In genomic region chr17:6199166-6199565, GRCm38 (mm10) we compare ENCODE assay signal across 16 mouse cellular contexts. TPM values are rescaled to one million over a fixed set of nuclear protein-coding genes. Genes with fewer than 3 reads are reported as not detected.
DNase-seq lines count a peak whose midpoint lies in the region; ATAC-seq and TF ChIP-seq lines count a peak whose summit lies in the region.
"Had no signal": no experiment of that assay in that cellular context is flagged by ENCODE, and none has a peak within 500 bp of the region (broad histone marks: within the 10 kb centered on the region; RNA-seq: fewer than 3 reads in every experiment).

No protein-coding gene starts in this region.

- H3K9me3 ChIP-seq in kidney, embryonic 14.5 days (ENCODE audit: control insufficient read depth, low read length), result no peaks in the 10 kb centered on the region
- no peaks in the 10 kb centered on the region for H3K9me3 ChIP-seq in kidney, postnatal 0 days (replicated peaks; ENCODE audit: low read length)
- H3K9me3 ChIP-seq: G1E had no signal

- H3K4me2 ChIP-seq in kidney, embryonic 14.5 days (replicated peaks; ENCODE audit: low read depth, low read length), result no peak overlapping the region
- H3K4me2 ChIP-seq in kidney, postnatal 0 days (ENCODE audit: low read length), result no peak overlapping the region

- ATAC-seq in kidney, embryonic 14.5 days (ENCODE audit: low FRiP score, low TSS enrichment), result peak; percentile 60; the same call in 1 of the 2 replicates
- no peak for ATAC-seq in kidney, postnatal 0 days (replicated peaks; ENCODE audit: low FRiP score, low read depth)
- ATAC-seq: activated CD4-positive, CD25-positive, alpha-beta regulatory T cell, adult 4 months; CD4-positive, CD25-positive, alpha-beta regulatory T cell, adult 4 months; Patski had no signal

- peaks cover 21% of the 10 kb centered on the region for H3K36me3 ChIP-seq in kidney, embryonic 14.5 days (ENCODE audit: control insufficient read depth, insufficient read depth, low read length)
- H3K36me3 ChIP-seq in kidney, postnatal 0 days (ENCODE audit: insufficient read depth, low read length), result 0 out of 2 replicates have a peak, but pooled peaks cover 10% of the 10 kb centered on the region

- TF ChIP-seq CTCF in kidney, postnatal 0 days (IDR thresholded peaks at IDR 0.05; ENCODE audit: low read depth), result no peak

- 31% methylated on average over 4 of the region's 4 CpGs for WGBS in kidney, embryonic 14.5 days
- 40% methylated on average over 4 of the region's 4 CpGs for WGBS in kidney, postnatal 0 days

- H3K4me1 ChIP-seq in kidney, embryonic 14.5 days (ENCODE audit: control insufficient read depth, insufficient read depth, low read length), result no peaks in the 10 kb centered on the region
- no peaks in the 10 kb centered on the region for H3K4me1 ChIP-seq in kidney, postnatal 0 days (replicated peaks; ENCODE audit: insufficient read depth, low read length)

- no peak overlapping the region for H3K9ac ChIP-seq in kidney, embryonic 14.5 days (ENCODE audit: low read depth, low read length)
- no peak overlapping the region for H3K9ac ChIP-seq in kidney, postnatal 0 days (ENCODE audit: low read depth, low read length)

- no peak for DNase-seq in kidney, postnatal 14 days
- peak; percentile 65 for DNase-seq in kidney, postnatal 0 days (ENCODE audit: low spot score)
- DNase-seq in kidney, postnatal 25 days, result no peak
- DNase-seq: adrenal gland, adult 2 months; adrenal gland, postnatal 10 days; adrenal gland, postnatal 14 days; adrenal gland, postnatal 25 days; adrenal gland, postnatal 36 days; B cell, adult 2 months; cerebellum, adult 11 months had no signal

- H3K27me3 ChIP-seq in kidney, embryonic 14.5 days (ENCODE audit: control insufficient read depth, insufficient read depth, low read length), result no peaks in the 10 kb centered on the region
- no peaks in the 10 kb centered on the region for H3K27me3 ChIP-seq in kidney, postnatal 0 days (ENCODE audit: insufficient read depth, low read length)
- H3K27me3 ChIP-seq: CH12.LX, Patski had no signal

- H3K27ac ChIP-seq in kidney, embryonic 14.5 days (ENCODE audit: low read depth, low read length), result no peak overlapping the region
- H3K27ac ChIP-seq in kidney, postnatal 0 days, result no peak overlapping the region

- no peak overlapping the region for H3K4me3 ChIP-seq in kidney, embryonic 14.5 days (ENCODE audit: low read length)
- no peak overlapping the region for H3K4me3 ChIP-seq in kidney, postnatal 0 days (replicated peaks; ENCODE audit: low read depth, low read length)

RNA-seq across cellular contexts. Expression of gene Tmem181a, which starts 57.5 kb away (rescaled TPM):
- polyA plus RNA-seq in kidney, embryonic 14.5 days (2014; fragmentation: Nextera tagmentation; extraction: Ambion mirVana), result 8.4 and 15.8 TPM in 2 replicates
- 10.0 and 10.5 TPM in 2 replicates for polyA plus RNA-seq in kidney, postnatal 0 days (2015; fragmentation: Nextera tagmentation; extraction: Ambion mirVana)
- polyA plus RNA-seq: G1E had no signal
